Mouse (Mus musculus): Measurements from ENCODE around the gene Lrrc3c. TPM values are rescaled to one million over a fixed set of nuclear protein-coding genes. Genes with fewer than 3 reads are reported as not detected.
"Not testable (repeated sequence)": the region's sequence is repeated elsewhere in the genome, so short reads cannot be mapped to it uniquely, and the experiment has no call there.

Gene Lrrc3c
- polyA plus RNA-seq, 1 experiment from 2014 or later: not detected

- peaks cover 2% of the 10 kb centered on the region; the same call in 1 of the 2 replicates for H3K27me3 ChIP-seq (replicated peaks; ENCODE audit: control insufficient read depth, insufficient read depth, low read length)
- no peak overlapping the region for H3K4me2 ChIP-seq (ENCODE audit: low read length)
- no peak overlapping the region for H3K4me3 ChIP-seq (ENCODE audit: low read length)
- H3K9me3 ChIP-seq (ENCODE audit: control insufficient read depth, low read length): no peaks in the 10 kb centered on the region
- H3K36me3 ChIP-seq (ENCODE audit: control insufficient read depth, insufficient read depth, low read length): no peaks in the 10 kb centered on the region
- H3K4me1 ChIP-seq (ENCODE audit: control insufficient read depth, insufficient read depth, low read depth, low read length): no peaks in the 10 kb centered on the region
- WGBS: 78% methylated on average over 6 of the region's 6 CpGs
- H3K9ac ChIP-seq (ENCODE audit: low read depth, low read length): no peak overlapping the region
- no peak for ATAC-seq
- H3K27ac ChIP-seq (ENCODE audit: low read depth, low read length): no peak overlapping the region
Observed at GRCm38 (mm10) chr11:98595021-98595420, 3.1 kb upstream of the Lrrc3c start.

DNA sequence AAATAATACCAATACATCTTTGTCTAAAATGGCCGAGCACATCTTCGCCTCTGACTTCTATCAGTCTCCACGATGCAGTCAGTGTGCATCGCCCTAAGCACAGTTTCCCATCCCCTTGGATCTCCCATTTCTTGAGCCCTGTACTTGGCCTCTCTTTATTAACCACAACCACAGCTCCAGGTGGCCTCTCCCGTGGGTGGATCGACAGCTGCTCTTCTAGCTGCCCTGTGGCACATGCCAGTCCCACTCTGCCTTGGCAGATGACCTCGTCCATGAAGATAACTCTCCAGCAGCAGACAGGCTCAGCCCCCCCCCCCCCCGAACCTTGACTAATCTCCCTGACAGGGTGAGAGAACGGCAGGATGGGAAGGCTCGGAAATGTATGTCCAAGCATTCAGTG, 2.6 kb upstream of the Lrrc3c start:
- WGBS: 78% methylated on average over 10 of the region's 10 CpGs
- H3K4me1 ChIP-seq (ENCODE audit: control insufficient read depth, insufficient read depth, low read depth, low read length): no peaks in the 10 kb centered on the region
- peaks cover 4% of the 10 kb centered on the region; the same call in 1 of the 2 replicates for H3K27me3 ChIP-seq (replicated peaks; ENCODE audit: control insufficient read depth, insufficient read depth, low read length)
- H3K27ac ChIP-seq (ENCODE audit: low read depth, low read length): no peak overlapping the region
- H3K4me3 ChIP-seq (ENCODE audit: low read length): no peak overlapping the region
- no peaks in the 10 kb centered on the region for H3K36me3 ChIP-seq (ENCODE audit: control insufficient read depth, insufficient read depth, low read length)
- ATAC-seq: no peak
- H3K9ac ChIP-seq (ENCODE audit: low read depth, low read length): no peak overlapping the region
- no peak overlapping the region for H3K4me2 ChIP-seq (ENCODE audit: low read length)
- H3K9me3 ChIP-seq (ENCODE audit: control insufficient read depth, low read length): no peaks in the 10 kb centered on the region

- ATAC-seq: no peak
Observed at GRCm38 (mm10) chr11:98595955-98596354, 2.1 kb upstream of the Lrrc3c start.

DNA sequence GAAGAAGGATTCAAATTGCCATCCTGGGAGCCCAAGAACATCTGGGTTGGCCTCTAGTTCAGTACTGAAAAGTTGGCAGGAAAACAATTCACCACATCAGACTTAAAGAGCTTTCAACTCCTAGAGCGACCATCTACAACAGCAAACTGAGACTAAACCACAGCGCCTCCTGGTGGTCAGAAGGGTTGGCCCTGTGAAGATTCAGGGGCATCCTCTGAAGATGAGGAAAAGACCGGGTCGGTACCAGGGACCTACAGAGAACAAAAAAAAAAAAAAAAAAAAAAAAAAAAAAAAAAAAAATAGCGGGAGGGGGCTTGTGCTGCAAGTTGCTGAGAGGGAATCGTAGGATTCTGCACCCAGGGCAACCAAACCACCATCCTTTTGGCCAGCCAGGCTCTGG, 728 bp upstream of the Lrrc3c start:
- Histone ChIP-seq H3K4me3 (ENCODE audit: low read length) (no peak overlapping the region), H3K4me2 (ENCODE audit: low read length) (no peak overlapping the region), H3K36me3 (ENCODE audit: control insufficient read depth, insufficient read depth, low read length) (no peaks in the 10 kb centered on the region), H3K4me1 (ENCODE audit: control insufficient read depth, insufficient read depth, low read depth, low read length) (no peaks in the 10 kb centered on the region), H3K9ac (ENCODE audit: low read depth, low read length) (no peak overlapping the region), H3K27ac (ENCODE audit: low read depth, low read length) (no peak overlapping the region), H3K9me3 (ENCODE audit: control insufficient read depth, low read length) (no peaks in the 10 kb centered on the region), H3K27me3 (replicated peaks; ENCODE audit: control insufficient read depth, insufficient read depth, low read length) (peaks cover 4% of the 10 kb centered on the region; the same call in 1 of the 2 replicates)
- WGBS: 55% methylated on average over 5 of the region's 6 CpGs
- no peak for ATAC-seq

More at GRCm38 (mm10) chr11:98595955-98596354, 2.1 kb upstream of the Lrrc3c start:
- 81% methylated on average over 3 of the region's 3 CpGs for WGBS
- Histone ChIP-seq H3K4me3 (ENCODE audit: low read length) (no peak overlapping the region), H3K4me1 (ENCODE audit: control insufficient read depth, insufficient read depth, low read depth, low read length) (no peaks in the 10 kb centered on the region), H3K27me3 (replicated peaks; ENCODE audit: control insufficient read depth, insufficient read depth, low read length) (peaks cover 4% of the 10 kb centered on the region; the same call in 1 of the 2 replicates), H3K27ac (ENCODE audit: low read depth, low read length) (no peak overlapping the region), H3K9me3 (ENCODE audit: control insufficient read depth, low read length) (no peaks in the 10 kb centered on the region), H3K4me2 (ENCODE audit: low read length) (no peak overlapping the region), H3K9ac (ENCODE audit: low read depth, low read length) (no peak overlapping the region), H3K36me3 (ENCODE audit: control insufficient read depth, insufficient read depth, low read length) (no peaks in the 10 kb centered on the region)

GRCm38 (mm10) chr11:98598851-98599290, 780 bp downstream of the Lrrc3c start:
- Histone ChIP-seq H3K36me3 (ENCODE audit: control insufficient read depth, insufficient read depth, low read length) (no peaks in the 10 kb centered on the region), H3K9ac (ENCODE audit: low read depth, low read length) (no peak overlapping the region), H3K27ac (ENCODE audit: low read depth, low read length) (no peak overlapping the region), H3K9me3 (ENCODE audit: control insufficient read depth, low read length) (no peaks in the 10 kb centered on the region), H3K27me3 (replicated peaks; ENCODE audit: control insufficient read depth, insufficient read depth, low read length) (peaks cover 4% of the 10 kb centered on the region; the same call in 1 of the 2 replicates), H3K4me2 (ENCODE audit: low read length) (peak overlapping the region; percentile 1; the same call in 1 of the 2 replicates), H3K4me3 (ENCODE audit: low read length) (no peak overlapping the region), H3K4me1 (ENCODE audit: control insufficient read depth, insufficient read depth, low read depth, low read length) (no peaks in the 10 kb centered on the region)
- ATAC-seq: no peak
- 54% methylated on average over 18 of the region's 18 CpGs for WGBS

- Histone ChIP-seq H3K9me3 (ENCODE audit: control insufficient read depth, low read length) (no peaks in the 10 kb centered on the region), H3K4me2 (ENCODE audit: low read length) (peak overlapping the region; percentile 1; the same call in 1 of the 2 replicates), H3K4me3 (ENCODE audit: low read length) (no peak overlapping the region), H3K27ac (ENCODE audit: low read depth, low read length) (no peak overlapping the region), H3K36me3 (ENCODE audit: control insufficient read depth, insufficient read depth, low read length) (no peaks in the 10 kb centered on the region), H3K9ac (ENCODE audit: low read depth, low read length) (no peak overlapping the region), H3K27me3 (replicated peaks; ENCODE audit: control insufficient read depth, insufficient read depth, low read length) (peaks cover 4% of the 10 kb centered on the region; the same call in 1 of the 2 replicates), H3K4me1 (ENCODE audit: control insufficient read depth, insufficient read depth, low read depth, low read length) (no peaks in the 10 kb centered on the region)
- ATAC-seq: no peak
- WGBS: 36% methylated on average over 18 of the region's 18 CpGs
Observed at GRCm38 (mm10) chr11:98599291-98599690, 1.2 kb downstream of the Lrrc3c start.

DNA sequence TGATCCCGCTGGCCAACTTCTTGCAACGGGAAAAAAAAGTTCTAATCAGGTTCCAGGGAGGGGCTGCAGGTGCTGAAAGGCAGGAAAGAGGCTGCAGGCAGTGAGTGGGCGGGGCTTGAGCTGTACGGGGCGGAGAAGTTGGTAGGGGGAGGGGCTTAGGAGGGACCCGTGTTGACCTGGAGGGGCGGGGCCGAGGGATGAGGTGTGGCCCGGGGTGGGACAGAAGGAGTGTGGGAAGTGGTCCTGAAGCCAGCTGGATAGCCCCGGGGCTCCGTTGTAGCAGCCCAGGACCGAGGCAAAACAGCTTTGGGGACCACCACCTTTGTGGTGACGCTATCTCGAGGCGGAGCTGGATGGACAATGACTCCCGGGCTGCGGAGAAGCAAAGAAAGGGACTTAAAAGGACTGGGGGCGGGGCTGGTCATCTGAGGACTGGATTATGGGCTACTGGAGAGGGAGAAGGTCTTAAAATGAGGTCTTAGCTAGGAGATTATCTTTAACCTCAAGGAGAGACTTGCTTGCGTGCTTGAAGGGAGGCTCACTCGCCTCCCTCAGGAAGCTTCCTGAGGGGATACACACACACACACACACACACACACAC, 4.1 kb downstream of the Lrrc3c start:
- Histone ChIP-seq H3K9ac (ENCODE audit: low read depth, low read length) (0 out of 2 replicates have a peak overlapping the region, but pooled peaks have one; percentile 25), H3K27ac (ENCODE audit: low read depth, low read length) (no peak overlapping the region), H3K9me3 (ENCODE audit: control insufficient read depth, low read length) (no peaks in the 10 kb centered on the region), H3K27me3 (replicated peaks; ENCODE audit: control insufficient read depth, insufficient read depth, low read length) (peaks cover 4% of the 10 kb centered on the region; the same call in 1 of the 2 replicates), H3K36me3 (ENCODE audit: control insufficient read depth, insufficient read depth, low read length) (no peaks in the 10 kb centered on the region), H3K4me2 (ENCODE audit: low read length) (peak overlapping the region; percentile 52), H3K4me1 (ENCODE audit: control insufficient read depth, insufficient read depth, low read depth, low read length) (no peaks in the 10 kb centered on the region), H3K4me3 (ENCODE audit: low read length) (peak overlapping the region; percentile 31)
- WGBS: 3% methylated on average over 20 of the region's 20 CpGs
- ATAC-seq: no peak

DNA sequence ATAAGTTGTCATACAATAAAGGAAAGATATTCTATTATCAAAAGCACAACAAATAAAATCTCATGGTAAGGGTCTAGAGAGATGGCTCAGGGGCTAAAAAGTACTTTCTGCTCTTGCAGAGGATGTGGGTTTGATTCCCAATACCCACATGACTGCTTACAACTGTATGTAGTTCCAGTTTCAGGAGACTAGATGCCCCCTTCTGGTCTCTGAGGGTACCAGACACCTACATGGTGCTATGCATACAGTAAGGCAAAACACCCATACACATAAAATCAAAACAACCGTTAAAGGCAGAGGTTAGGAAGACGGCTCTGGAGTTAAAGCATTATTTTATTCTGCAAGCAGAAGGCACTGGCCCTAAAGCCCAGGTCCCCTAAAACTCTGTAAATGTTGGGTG, 5.9 kb downstream of the Lrrc3c start:
- WGBS: 76% methylated on average over 2 of the region's 2 CpGs
- no peak overlapping the region for H3K27ac ChIP-seq (ENCODE audit: low read depth, low read length)
- no peak for ATAC-seq

GRCm38 (mm10) chr11:98604911-98605310, 6.8 kb downstream of the Lrrc3c start:
- H3K4me2 ChIP-seq (ENCODE audit: low read length); H3K27ac ChIP-seq (ENCODE audit: low read depth, low read length); H3K4me3 ChIP-seq (ENCODE audit: low read length); H3K4me1 ChIP-seq (ENCODE audit: control insufficient read depth, insufficient read depth, low read depth, low read length); ATAC-seq; H3K36me3 ChIP-seq (ENCODE audit: control insufficient read depth, insufficient read depth, low read length); H3K27me3 ChIP-seq (replicated peaks; ENCODE audit: control insufficient read depth, insufficient read depth, low read length); H3K9ac ChIP-seq (ENCODE audit: low read depth, low read length); H3K9me3 ChIP-seq (ENCODE audit: control insufficient read depth, low read length): not testable (repeated sequence)
- 69% methylated on average over 6 of the region's 6 CpGs for WGBS

More for the DNA sequence above, 5.9 kb downstream of the Lrrc3c start:
- H3K4me2 ChIP-seq (ENCODE audit: low read length): no peak overlapping the region
- H3K4me1 ChIP-seq (ENCODE audit: control insufficient read depth, insufficient read depth, low read depth, low read length): no peaks in the 10 kb centered on the region
- H3K9me3 ChIP-seq (ENCODE audit: control insufficient read depth, low read length): no peaks in the 10 kb centered on the region
- H3K4me3 ChIP-seq (ENCODE audit: low read length): no peak overlapping the region
- no peak overlapping the region for H3K9ac ChIP-seq (ENCODE audit: low read depth, low read length)
- peaks cover 4% of the 10 kb centered on the region; the same call in 1 of the 2 replicates for H3K27me3 ChIP-seq (replicated peaks; ENCODE audit: control insufficient read depth, insufficient read depth, low read length)
- no peaks in the 10 kb centered on the region for H3K36me3 ChIP-seq (ENCODE audit: control insufficient read depth, insufficient read depth, low read length)

Measured in hindbrain, embryonic 16.5 days (tissue).